Mouse (Mus musculus) kidney, postnatal 36 days (tissue): Measurements from ENCODE around the gene Hemk1.
A peak's percentile ranks its signal among the peaks of the same experiment; 100 is the strongest.

Experiments used
- DNase-seq, 2 experiments: peaks; one replicate each; pipeline ENCODE4 v3.0.0; 2021 to 2022; ENCODE audit warnings: mixed read lengths in 2 of 2

The Hemk1 gene

GRCm38 (mm10) chr9:107289211-107290076 lies 48.7 kb downstream of the Hemk1 start, which contains the start of gene Mapkapk3:
TSS of gene Mapkapk3 (minus strand) at chr9:107289877.
- DNase-seq: peak; percentile 95

- peak; percentile 57 to 63 for DNase-seq
These were observed 49.4 kb downstream of the Hemk1 start for GRCm38 (mm10) chr9:107288711-107289110.

GRCm38 (mm10) chr9:107288105-107288650 lies 50.0 kb downstream of the Hemk1 start:
- peak in 1 of 2 experiments; percentile 23 for DNase-seq

- no peak for DNase-seq
These were observed 50.9 kb downstream of the Hemk1 start for GRCm38 (mm10) chr9:107287294-107287693.

DNA sequence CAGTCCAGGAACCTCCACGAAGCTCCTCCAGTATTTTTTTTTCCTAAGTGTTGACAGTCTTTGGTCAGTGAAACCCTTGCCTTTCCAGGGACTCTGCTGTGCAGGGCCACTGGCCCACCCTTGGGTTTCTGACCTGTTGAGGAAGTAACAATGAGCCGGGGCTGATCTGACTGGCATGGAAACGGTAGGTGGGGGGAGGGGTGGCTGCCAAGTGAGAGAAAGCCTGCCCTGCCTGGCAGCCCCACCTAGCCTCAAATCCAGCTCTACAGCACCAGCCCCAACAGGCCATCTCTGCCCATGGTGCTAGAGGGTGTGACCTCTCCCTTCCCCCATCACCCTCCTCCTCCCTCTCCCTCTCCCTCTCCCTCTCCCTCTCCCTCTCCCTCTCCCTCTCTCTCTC lies 53.1 kb downstream of the Hemk1 start:
- peak; percentile 57 to 73 for DNase-seq

GRCm38 (mm10) chr9:107282951-107283350 lies 55.2 kb downstream of the Hemk1 start:
- DNase-seq: no peak

GRCm38 (mm10) chr9:107281241-107281987 lies 56.7 kb downstream of the Hemk1 start:
- DNase-seq: no peak

DNA sequence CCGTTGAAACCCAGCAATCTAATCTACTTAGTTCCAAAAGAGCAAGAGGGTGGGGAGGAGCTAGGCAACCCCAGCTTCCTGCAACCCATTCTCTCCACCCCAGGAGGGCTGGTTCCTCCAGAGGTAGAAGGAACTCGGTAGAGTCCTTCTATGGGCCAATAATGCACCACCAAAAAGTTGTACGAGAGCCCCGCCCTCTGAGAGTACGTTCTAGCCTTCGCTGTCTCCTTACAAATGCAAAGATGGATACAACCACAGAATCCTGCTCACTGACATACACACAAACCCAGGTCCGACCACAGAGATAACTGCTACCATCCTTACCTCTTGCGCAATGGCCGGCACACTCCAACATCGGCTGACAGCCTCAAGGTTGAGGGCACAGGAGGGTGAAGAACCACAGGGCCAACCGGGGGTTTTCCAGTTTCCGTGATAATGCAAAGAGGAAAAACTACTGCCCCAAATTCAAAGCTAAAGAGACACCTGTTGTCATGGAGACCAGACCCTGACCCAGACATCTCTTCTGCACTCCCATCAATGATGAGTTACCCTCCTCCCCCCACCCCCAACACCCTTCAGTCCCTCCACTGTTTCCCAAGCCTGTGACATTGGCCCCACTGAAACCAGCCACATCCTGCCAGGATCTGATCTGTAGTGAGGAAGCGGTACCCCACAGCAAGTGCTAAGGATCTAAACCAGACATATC lies 57.7 kb downstream of the Hemk1 start:
- no peak for DNase-seq

DNA sequence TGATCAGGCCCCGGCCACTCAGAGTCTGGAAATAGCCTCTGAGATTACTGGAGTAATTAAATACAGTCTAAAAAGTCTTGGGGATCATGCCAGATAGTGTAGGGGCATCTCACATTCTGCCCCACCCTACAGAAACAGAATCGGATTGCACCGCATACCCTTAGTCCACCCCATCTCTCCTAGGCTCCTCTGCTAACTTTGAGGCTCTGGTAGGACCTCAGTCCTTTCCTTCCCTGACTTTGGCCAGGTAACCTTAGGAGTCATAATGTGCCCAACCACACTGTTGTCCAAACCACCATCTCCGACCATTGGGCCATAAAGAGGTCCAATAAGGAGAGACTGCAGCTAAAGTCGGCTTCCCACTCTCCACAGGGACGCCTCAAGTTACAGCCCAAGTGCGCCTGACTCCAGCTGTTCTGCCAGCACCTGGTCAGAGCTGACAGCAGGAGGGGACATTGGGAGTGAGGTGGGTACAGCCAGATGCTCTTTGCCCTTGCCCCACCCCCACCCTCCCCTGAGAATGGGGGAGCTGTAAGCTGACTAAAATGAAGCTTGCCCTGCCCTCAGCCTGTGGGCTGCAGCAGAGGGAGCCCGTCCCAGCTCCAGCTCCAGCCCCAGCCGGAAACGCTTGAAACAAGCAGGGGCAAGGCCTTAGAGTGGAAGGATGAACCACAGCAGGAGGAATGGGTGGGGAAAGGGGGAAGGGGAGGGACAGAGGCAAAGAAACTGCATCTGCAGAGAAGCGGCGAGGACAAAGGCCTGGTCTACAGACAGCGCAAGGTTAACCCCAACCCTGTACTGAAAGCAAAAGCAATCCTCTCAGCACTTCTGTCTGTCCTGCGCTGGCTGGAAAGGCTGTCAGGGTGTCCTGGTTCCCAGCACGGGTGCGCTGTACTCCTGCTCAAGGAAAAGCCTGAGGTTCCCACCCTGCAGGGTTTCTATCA lies 58.5 kb downstream of the Hemk1 start:
- DNase-seq: peak; percentile 60 to 61

GRCm38 (mm10) chr9:107278527-107279377 lies 59.4 kb downstream of the Hemk1 start:
- DNase-seq: peak; percentile 47 to 54

- DNase-seq: no peak
These were observed 60.0 kb downstream of the Hemk1 start for GRCm38 (mm10) chr9:107278126-107278525.

- no peak for DNase-seq
These were observed 60.5 kb downstream of the Hemk1 start for GRCm38 (mm10) chr9:107277603-107278002.
